Mouse (Mus musculus) embryonic facial prominence, embryonic 12.5 days (tissue): Measurements from ENCODE around the gene Ttll10. TPM values are rescaled to one million over a fixed set of nuclear protein-coding genes. Genes with fewer than 3 reads are reported as not detected.
A peak's percentile ranks its signal among the peaks of the same experiment; 100 is the strongest.

ENCODE experiments used
- ATAC-seq: fragments of 200-750 bp; cut with Nextera tagmentation; 2 replicates; pipeline ENCODE4 v1.8.0; 2017; ENCODE audit not compliant: insufficient number of reproducible peaks, insufficient read depth, low FRiP score, low TSS enrichment
- H3K27ac ChIP-seq: fragments of 300-500 bp; sonication (generic); 2 replicates; pipeline ENCODE4 v1.5.1; 2016; ENCODE audit warnings: mild to moderate bottlenecking
- H3K27me3 ChIP-seq: fragments of 300-500 bp; sonication (generic); 2 replicates; pipeline ENCODE4 v1.6.1; 2016; ENCODE audit warnings: mild to moderate bottlenecking, moderate library complexity
- H3K36me3 ChIP-seq: fragments of 300-500 bp; sonication (generic); 2 replicates; pipeline ENCODE4 v1.6.1; 2016; ENCODE audit warnings: mild to moderate bottlenecking
- H3K4me1 ChIP-seq: fragments of 300-500 bp; sonication (generic); 2 replicates; pipeline ENCODE4 v1.6.1; 2016
- H3K4me2 ChIP-seq: fragments of 300-500 bp; sonication (generic); replicated peaks from 2 replicates; pipeline ENCODE4 v1.6.1; 2016; ENCODE audit warnings: mild to moderate bottlenecking, moderate library complexity
- H3K4me3 ChIP-seq: fragments of 300-500 bp; sonication (generic); 2 replicates; pipeline ENCODE4 v1.5.1; 2016; ENCODE audit warnings: mild to moderate bottlenecking
- H3K9ac ChIP-seq: fragments of 300-500 bp; sonication (generic); 2 replicates; pipeline ENCODE4 v1.6.1; 2016; ENCODE audit warnings: mild to moderate bottlenecking, moderate library complexity
- H3K9me3 ChIP-seq: fragments of 300-500 bp; sonication (generic); 2 replicates; pipeline ENCODE4 v1.6.1; 2016; ENCODE audit warnings: mild to moderate bottlenecking, moderate library complexity
- WGBS: fragments of 180-500 bp; shearing (Covaris S2); methylation state at CpG from one replicate; pipeline ENCODE4 v1.1.7; 2016; 5-methylcytosine and 5-hydroxymethylcytosine counted together
- polyA plus RNA-seq: library from polyadenylated mRNA; unstranded; fragments of >200 nt; fragmentation: Nextera tagmentation; extraction: Ambion mirVana; gene quantifications from 2 replicates; pipeline ENCODE4 v1.2.1, GENCODE M21; 2016

Ttll10 gene
- polyA plus RNA-seq, 1 experiment from 2014 or later = 1.0 TPM

DNA sequence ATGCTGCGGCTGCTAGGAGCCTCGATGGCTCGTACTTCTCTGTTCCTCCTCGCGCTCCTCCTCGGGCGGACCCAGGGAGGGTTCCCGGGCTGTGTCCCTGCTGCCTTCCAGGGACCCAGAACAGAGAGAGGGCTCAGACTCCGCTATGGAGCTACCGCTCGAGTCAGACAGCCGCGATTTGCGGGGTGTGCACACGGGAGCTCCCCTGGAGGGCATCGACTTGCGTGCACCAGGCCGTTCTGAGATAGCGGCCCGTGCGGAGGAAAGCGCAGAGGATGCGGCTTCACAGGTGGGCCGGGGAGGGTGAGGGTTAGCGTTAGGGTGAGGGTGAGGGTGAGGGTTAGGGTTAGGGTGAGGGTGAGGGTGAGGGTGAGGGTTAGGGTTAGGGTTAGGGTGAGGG is 24.3 kb downstream of the Ttll10 start:
- peaks cover 28% of the 10 kb centered on the region for H3K4me1 ChIP-seq
- no peaks in the 10 kb centered on the region for H3K9me3 ChIP-seq
- H3K36me3 ChIP-seq = no peaks in the 10 kb centered on the region
- H3K9ac ChIP-seq = peak overlapping the region; percentile 19; the same call in 1 of the 2 replicates
- WGBS = 6% methylated on average over 25 of the region's 25 CpGs
- H3K27me3 ChIP-seq = peaks cover 28% of the 10 kb centered on the region
- peak overlapping the region; percentile 26 for H3K4me3 ChIP-seq
- peak overlapping the region; percentile 46 for H3K4me2 ChIP-seq
- no peak for ATAC-seq
- no peak overlapping the region for H3K27ac ChIP-seq

DNA sequence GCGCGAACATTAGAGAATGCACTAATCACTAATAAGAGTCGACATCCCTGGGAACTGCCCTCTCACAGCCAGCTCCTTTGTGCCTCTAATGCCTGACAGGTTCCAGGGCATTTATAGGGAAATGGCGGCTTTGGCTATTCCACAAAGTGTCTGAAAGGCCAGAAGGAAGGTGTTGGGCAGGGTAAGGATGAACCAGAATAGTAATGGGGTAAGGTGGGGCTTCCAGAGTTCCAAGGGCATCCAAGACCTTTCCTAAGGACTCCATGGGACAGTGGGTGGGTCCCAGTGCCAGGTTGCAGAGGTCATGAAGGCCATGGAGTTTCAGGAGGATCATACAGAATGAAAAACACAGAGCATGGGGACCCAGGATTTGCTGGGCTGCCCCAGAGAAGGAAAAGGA is 24.9 kb downstream of the Ttll10 start:
- Histone ChIP-seq H3K9ac (no peak overlapping the region), H3K27ac (no peak overlapping the region), H3K4me1 (peaks cover 28% of the 10 kb centered on the region), H3K9me3 (no peaks in the 10 kb centered on the region), H3K36me3 (no peaks in the 10 kb centered on the region), H3K4me2 (peak overlapping the region; percentile 46; the same call in 1 of the 2 replicates), H3K4me3 (peak overlapping the region; percentile 26; the same call in 1 of the 2 replicates), H3K27me3 (peaks cover 28% of the 10 kb centered on the region)
- WGBS = 52% methylated on average over 4 of the region's 4 CpGs
- no peak for ATAC-seq

DNA sequence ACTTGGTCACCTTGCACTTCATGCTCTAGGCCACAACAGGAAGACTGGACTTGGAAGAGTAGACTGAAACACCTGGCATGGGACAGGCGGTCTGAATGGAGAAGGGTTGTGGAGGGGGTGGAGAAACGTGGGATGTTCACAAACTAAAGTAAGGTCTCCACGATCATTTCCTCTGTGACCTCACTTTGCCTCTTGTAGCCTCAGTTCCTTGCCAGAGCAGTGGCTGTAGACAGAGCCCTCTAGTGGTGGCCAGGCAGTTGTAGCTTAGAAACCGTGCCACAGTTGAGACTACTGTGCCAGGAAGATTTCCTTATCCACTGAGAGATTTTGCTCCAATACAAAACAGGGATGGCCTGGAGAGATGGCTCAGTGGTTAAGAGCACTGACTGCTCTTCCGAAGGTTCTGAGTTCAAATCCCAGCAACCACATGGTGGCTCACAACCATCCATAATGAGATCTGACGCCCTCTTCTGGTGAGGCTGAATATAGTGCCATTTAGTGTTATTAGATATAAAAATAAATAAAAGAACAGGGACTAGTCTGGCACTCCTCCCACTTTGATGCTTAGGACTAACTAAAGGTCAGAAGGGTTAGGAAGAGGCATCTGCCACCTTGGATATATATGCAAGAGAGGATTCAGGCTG is 25.6 kb downstream of the Ttll10 start:
- no peak overlapping the region for H3K4me2 ChIP-seq
- H3K27ac ChIP-seq = no peak overlapping the region
- no peak overlapping the region for H3K9ac ChIP-seq
- H3K36me3 ChIP-seq = 0 out of 2 replicates have a peak, but pooled peaks cover 1% of the 10 kb centered on the region
- H3K27me3 ChIP-seq = peaks cover 28% of the 10 kb centered on the region
- H3K4me3 ChIP-seq = no peak overlapping the region
- 36% methylated on average over 6 of the region's 6 CpGs for WGBS
- no peak for ATAC-seq
- no peaks in the 10 kb centered on the region for H3K9me3 ChIP-seq
- peaks cover 28% of the 10 kb centered on the region for H3K4me1 ChIP-seq

DNA sequence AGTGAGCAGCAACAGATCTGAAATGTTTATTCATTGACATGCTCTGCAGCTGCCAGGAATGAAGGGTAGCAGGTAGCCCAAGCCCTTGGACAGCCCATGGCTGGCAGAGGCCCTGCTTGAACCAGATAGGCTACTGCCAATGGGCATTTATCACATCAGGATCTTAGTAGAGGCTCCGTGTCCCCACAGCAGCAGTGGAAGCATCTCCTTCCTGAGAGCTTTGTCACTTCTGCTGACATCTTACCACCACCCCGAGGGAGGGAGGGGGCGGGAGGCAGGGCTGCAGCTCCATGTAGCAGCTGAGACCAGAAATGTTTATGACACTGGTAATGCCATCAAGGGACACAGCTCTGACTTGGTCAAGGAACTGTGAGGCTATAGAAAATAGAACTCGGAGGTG is 26.4 kb downstream of the Ttll10 start:
- H3K4me2 ChIP-seq = no peak overlapping the region
- WGBS = 85% methylated on average over 4 of the region's 4 CpGs
- ATAC-seq = no peak
- H3K27ac ChIP-seq = peak overlapping the region; percentile 95
- peaks cover 28% of the 10 kb centered on the region for H3K27me3 ChIP-seq
- peaks cover 9% of the 10 kb centered on the region; the same call in 1 of the 2 replicates for H3K36me3 ChIP-seq
- no peak overlapping the region for H3K4me3 ChIP-seq
- no peaks in the 10 kb centered on the region for H3K9me3 ChIP-seq
- no peak overlapping the region for H3K9ac ChIP-seq
- H3K4me1 ChIP-seq = peaks cover 28% of the 10 kb centered on the region

DNA sequence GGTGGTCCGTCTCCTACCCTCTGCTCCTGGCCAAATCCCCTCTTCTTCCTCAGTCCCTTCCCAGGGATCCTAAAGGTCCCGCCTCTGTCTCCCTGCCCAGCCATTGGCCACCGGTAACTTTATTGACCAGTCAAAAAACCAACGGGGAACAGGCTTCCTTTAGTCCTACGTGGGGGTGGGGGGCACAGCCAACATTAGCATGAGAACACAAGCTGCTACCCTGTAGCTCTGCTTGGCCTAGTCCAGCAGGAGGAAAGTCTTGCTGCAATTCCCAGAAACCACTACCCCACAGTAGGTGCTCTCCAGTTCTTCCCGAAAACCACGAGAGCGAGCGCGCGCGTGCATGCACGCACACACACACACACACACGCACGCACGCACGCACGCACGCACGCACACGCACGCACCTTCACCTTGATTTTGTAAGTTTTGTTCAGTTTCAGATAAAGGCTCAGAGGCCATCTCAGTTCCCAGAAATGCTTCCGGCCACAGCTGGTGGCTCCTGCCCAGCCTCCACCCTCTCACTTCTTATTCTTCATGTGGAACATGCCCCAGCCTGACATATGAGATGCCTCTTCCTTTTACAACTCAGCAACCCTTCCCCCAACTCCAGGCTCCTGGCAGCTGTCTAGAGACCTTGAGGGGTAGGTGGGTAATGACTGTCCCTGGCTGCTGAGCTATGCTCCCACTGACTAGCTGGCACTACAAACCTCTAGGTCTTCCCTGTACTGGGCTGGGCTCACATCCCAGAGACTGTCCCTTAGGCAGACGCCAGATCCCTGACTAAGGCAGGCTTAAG is 27.4 kb downstream of the Ttll10 start:
- Histone ChIP-seq H3K4me3 (peak overlapping the region; percentile 50), H3K4me1 (peaks cover 28% of the 10 kb centered on the region), H3K27ac (peak overlapping the region; percentile 95), H3K9ac (peak overlapping the region; percentile 51), H3K27me3 (peaks cover 28% of the 10 kb centered on the region), H3K4me2 (peak overlapping the region; percentile 69), H3K9me3 (no peaks in the 10 kb centered on the region), H3K36me3 (peaks cover 18% of the 10 kb centered on the region; the same call in 1 of the 2 replicates)
- WGBS = under 1% methylated on average over 24 of the region's 24 CpGs
- ATAC-seq = peak; percentile 80

DNA sequence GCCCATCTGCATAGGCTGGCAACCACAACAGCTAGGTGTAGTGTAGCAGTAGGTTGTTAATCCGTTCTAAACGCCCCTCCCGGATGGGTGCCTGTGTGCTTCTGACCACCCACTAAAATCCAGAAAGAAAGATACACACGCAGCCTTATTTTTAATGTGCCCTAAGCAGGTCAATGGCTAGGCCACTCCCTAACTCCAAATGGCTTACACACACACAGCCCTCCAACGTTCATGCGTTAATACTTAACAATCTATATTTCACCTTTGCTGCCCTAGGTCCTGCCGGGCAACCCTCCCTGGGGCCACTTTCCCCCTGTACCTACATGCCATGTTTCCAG is 28.0 kb downstream of the Ttll10 start:
- no peaks in the 10 kb centered on the region for H3K9me3 ChIP-seq
- H3K27me3 ChIP-seq = peaks cover 24% of the 10 kb centered on the region
- peaks cover 20% of the 10 kb centered on the region; the same call in 1 of the 2 replicates for H3K36me3 ChIP-seq
- WGBS = 8% methylated on average over 7 of the region's 7 CpGs
- H3K4me2 ChIP-seq = peak overlapping the region; percentile 69
- peaks cover 28% of the 10 kb centered on the region for H3K4me1 ChIP-seq
- peak overlapping the region; percentile 95 for H3K27ac ChIP-seq
- H3K4me3 ChIP-seq = peak overlapping the region; percentile 50
- H3K9ac ChIP-seq = peak overlapping the region; percentile 51
- ATAC-seq = peak; percentile 13; the same call in 1 of the 2 replicates

DNA sequence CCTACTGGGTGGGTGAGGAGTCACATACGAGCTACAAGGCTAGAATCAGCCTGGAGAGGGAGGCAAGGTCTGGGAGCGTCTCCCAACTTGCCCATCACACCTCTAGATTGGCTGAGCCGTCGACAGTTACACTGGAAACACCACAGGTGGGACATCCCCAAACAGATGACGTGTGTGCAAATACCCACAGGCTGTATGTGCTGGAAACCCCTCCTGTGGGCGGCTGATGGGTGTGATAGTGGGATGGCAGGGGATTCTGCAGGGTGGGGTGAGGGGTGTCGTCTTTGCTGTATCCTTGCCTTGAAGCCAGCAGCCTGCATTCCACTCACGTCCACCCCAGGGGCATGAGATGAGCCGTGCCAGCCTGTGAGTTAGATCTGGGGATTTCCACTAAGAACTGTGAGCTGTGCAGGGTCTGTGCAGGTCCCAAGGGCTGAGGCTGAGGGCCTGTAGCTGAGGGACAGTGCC is 28.5 kb downstream of the Ttll10 start:
- peak overlapping the region; percentile 69 for H3K4me2 ChIP-seq
- H3K4me1 ChIP-seq = peaks cover 28% of the 10 kb centered on the region
- H3K27ac ChIP-seq = peak overlapping the region; percentile 95; the same call in 1 of the 2 replicates
- H3K4me3 ChIP-seq = peak overlapping the region; percentile 50
- peaks cover 18% of the 10 kb centered on the region for H3K27me3 ChIP-seq
- no peaks in the 10 kb centered on the region for H3K9me3 ChIP-seq
- ATAC-seq = no peak
- H3K9ac ChIP-seq = peak overlapping the region; percentile 51
- H3K36me3 ChIP-seq = peaks cover 20% of the 10 kb centered on the region; the same call in 1 of the 2 replicates
- 63% methylated on average over 9 of the region's 9 CpGs for WGBS

DNA sequence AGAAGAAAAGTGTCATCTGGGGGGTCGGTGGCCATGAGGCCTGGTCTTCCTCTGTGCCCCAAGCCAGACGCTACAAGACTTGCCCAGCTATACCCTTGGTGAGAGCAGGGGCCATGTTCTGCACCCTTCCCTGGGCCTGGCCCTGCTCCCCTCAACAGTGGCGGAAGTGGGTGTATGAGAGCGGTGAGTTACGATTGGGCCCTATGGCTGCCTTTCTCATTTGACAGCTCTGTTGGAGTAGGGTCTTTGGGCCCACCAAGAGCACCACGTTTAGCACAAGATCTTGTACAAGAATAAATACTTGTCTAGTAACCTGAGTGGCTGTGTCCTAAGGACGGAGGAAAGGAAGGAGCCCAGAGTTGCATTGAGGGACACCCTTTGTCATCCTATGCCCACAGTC is 30.6 kb downstream of the Ttll10 start:
- Histone ChIP-seq H3K27ac (no peak overlapping the region), H3K4me1 (peaks cover 22% of the 10 kb centered on the region), H3K4me2 (no peak overlapping the region), H3K9me3 (no peaks in the 10 kb centered on the region), H3K36me3 (peaks cover 23% of the 10 kb centered on the region; the same call in 1 of the 2 replicates), H3K4me3 (no peak overlapping the region), H3K9ac (no peak overlapping the region), H3K27me3 (no peaks in the 10 kb centered on the region)
- WGBS = 90% methylated on average over 7 of the region's 7 CpGs
- no peak for ATAC-seq

DNA sequence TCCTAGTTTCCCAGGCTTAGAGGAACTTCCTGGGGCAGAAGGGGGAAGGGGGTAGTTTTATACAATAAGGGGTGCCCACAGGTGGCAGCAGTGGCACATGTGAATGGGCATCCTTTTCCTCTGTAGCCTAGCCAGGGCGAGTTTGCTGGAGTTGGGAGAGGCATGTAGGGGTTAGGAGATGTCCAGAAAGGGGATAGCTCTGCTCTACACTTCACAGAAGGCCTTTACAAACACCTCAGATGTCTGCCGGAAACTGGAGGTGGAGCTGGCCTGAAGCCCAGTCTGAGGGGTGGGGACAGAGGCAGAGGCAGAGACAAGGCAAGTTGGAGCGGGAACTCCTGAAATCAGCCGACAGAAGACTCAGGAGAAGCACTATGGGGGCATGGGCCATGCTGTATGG is 33.2 kb downstream of the Ttll10 start, which contains the start of gene Tnfrsf18:
Gene Tnfrsf18 (plus strand): TSS at position 152 of the 400 bp plus-strand sequence.
- Histone ChIP-seq H3K9ac (no peak within 1 kb of the TSS), H3K4me3 (no peak within 1 kb of the TSS)
- WGBS = 64% methylated on average over 4 of the region's 4 CpGs

DNA sequence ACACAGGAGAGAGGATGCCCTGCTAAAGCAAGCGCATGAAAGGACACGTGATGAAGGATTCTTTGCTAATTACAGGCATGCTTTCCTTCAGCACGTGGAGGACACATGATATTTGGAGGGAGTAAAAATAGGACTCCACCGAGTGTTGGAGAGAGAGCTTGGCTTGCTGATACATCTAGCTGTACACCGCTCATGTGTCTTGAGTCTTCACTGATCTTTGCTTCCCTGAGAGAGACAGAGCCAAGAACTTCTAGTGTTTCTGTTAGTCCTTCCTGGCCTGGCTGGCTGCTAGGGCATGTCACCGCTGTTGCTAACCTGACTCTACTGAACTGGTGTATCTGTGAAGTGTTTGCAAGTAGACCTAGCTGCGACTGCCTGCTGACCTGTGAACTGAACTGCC is 35.0 kb downstream of the Ttll10 start:
- Histone ChIP-seq H3K27me3 (no peaks in the 10 kb centered on the region), H3K36me3 (peaks cover 36% of the 10 kb centered on the region; the same call in 1 of the 2 replicates), H3K27ac (no peak overlapping the region), H3K4me2 (no peak overlapping the region), H3K4me1 (no peaks in the 10 kb centered on the region), H3K9ac (no peak overlapping the region), H3K9me3 (no peaks in the 10 kb centered on the region), H3K4me3 (no peak overlapping the region)
- 91% methylated on average over 7 of the region's 7 CpGs for WGBS
- no peak for ATAC-seq

More for the DNA sequence above, 33.2 kb downstream of the Ttll10 start, which contains the start of gene Tnfrsf18:
- H3K27ac ChIP-seq = no peak within 1 kb of the TSS
- no peak for ATAC-seq
- H3K9me3 ChIP-seq = no peaks in the 10 kb centered on the region
- peaks cover 23% of the 10 kb centered on the region; the same call in 1 of the 2 replicates for H3K36me3 ChIP-seq
- no peak within 1 kb of the TSS for H3K4me2 ChIP-seq
- peaks cover 10% of the 10 kb centered on the region for H3K4me1 ChIP-seq
- no peaks in the 10 kb centered on the region for H3K27me3 ChIP-seq

DNA sequence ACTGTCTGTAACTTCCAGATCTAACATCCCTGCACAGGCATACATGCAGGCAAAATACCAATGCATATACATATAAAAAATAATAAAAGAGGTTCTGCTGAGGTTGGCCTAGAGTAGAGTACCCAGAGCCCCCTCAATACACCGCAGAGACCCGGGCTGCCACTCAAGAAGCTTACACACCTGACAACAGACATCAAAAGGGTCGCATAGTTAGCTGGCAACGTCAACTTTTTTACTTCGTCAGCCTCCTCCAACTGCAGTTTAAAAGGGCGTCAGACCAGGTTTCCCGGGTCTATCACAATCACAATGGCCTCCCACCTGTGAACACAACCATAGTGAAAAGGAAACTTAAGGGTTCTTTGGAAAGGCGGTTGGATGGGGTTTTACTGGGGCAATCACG is 35.7 kb downstream of the Ttll10 start:
- no peaks in the 10 kb centered on the region for H3K4me1 ChIP-seq
- no peaks in the 10 kb centered on the region for H3K9me3 ChIP-seq
- no peak overlapping the region for H3K4me2 ChIP-seq
- WGBS = 83% methylated on average over 9 of the region's 9 CpGs
- no peak overlapping the region for H3K4me3 ChIP-seq
- no peak for ATAC-seq
- no peak overlapping the region for H3K27ac ChIP-seq
- no peaks in the 10 kb centered on the region for H3K27me3 ChIP-seq
- H3K9ac ChIP-seq = no peak overlapping the region
- peaks cover 33% of the 10 kb centered on the region; the same call in 1 of the 2 replicates for H3K36me3 ChIP-seq
